10 mouse cellular contexts compared by ENCODE assay signal in genomic region chr4:41715596-41715995, GRCm38 (mm10). TPM values are rescaled to one million over a fixed set of nuclear protein-coding genes. Genes with fewer than 3 reads are reported as not detected.
DNase-seq lines count a peak whose midpoint lies in the region; TF ChIP-seq lines count a peak whose summit lies in the region.
"Had no signal": no experiment of that assay in that cellular context is flagged by ENCODE, and none has a peak within 500 bp of the region (broad histone marks: within the 10 kb centered on the region; RNA-seq: fewer than 3 reads in every experiment).

No protein-coding gene starts in this region.

- no peaks in the 10 kb centered on the region; a peak in 1 of 4 replicates for H3K36me3 ChIP-seq in MEL (ENCODE audit: control insufficient read depth in 1 of 2, insufficient read depth in 2 of 2, low read length in 2 of 2)

- H3K27ac ChIP-seq in cerebellum, adult 2 months (ENCODE audit: insufficient read depth, low read length) = no peak overlapping the region
- H3K27ac ChIP-seq in MEL (ENCODE audit: control insufficient read depth, low read depth, low read length) = no peak overlapping the region

- no peak for TF ChIP-seq EP300 in MEL (IDR thresholded peaks at IDR 0.05; ENCODE audit: low read depth in 1 of 2, low read length in 2 of 2)

- peaks cover 9% of the 10 kb centered on the region; the same call in 1 of the 2 replicates for H3K4me1 ChIP-seq in cerebellum, adult 2 months (ENCODE audit: control insufficient read depth, insufficient read depth, low read length)
- peaks cover 0 to 10% of the 10 kb centered on the region in 2 experiments; a peak in 2 of 4 replicates for H3K4me1 ChIP-seq in MEL (ENCODE audit: control insufficient read depth in 1 of 2, insufficient read depth in 2 of 2, low read length in 2 of 2)

- peak; percentile 54 to 57 for DNase-seq in cerebellum, adult 2 months
- DNase-seq in cerebellum, adult 11-12 months = no peak
- peak; percentile 71 to 84 for DNase-seq in left cerebral cortex, postnatal 14 days (ENCODE audit: low spot score in 2 of 2)
- DNase-seq in left cerebral cortex, postnatal 36 days (ENCODE audit: low spot score in 2 of 2) = no peak
- peak; percentile 71 for DNase-seq in MEL (ENCODE audit: low read depth, low spot score)
- DNase-seq in layer of hippocampus, adult 9-11 months = peak; percentile 55
- no peak for DNase-seq in left cerebral cortex, adult 11 months (ENCODE audit: low spot score)
- no peak for DNase-seq in urinary bladder, postnatal 36 days (ENCODE audit: low spot score in 2 of 2)

- TF ChIP-seq POLR2A in cerebellum, adult 2 months (IDR thresholded peaks at IDR 0.05; ENCODE audit: borderline replicate concordance, insufficient read depth, low read length) = no peak
- TF ChIP-seq POLR2A in MEL (IDR thresholded peaks at IDR 0.05; ENCODE audit: control insufficient read depth in 1 of 2, insufficient read depth in 1 of 2, low read depth in 1 of 2, low read length in 2 of 2, poor library complexity in 1 of 2) = no peak

- 82% methylated on average over 5 of the region's 5 CpGs for WGBS in cerebellum, adult 2 months

- H3K4me3 ChIP-seq in cerebellum, adult 2 months (replicated peaks; ENCODE audit: insufficient read depth, low read depth, low read length) = no peak overlapping the region
- no peak overlapping the region for H3K4me3 ChIP-seq in MEL (ENCODE audit: control insufficient read depth in 1 of 2, insufficient read depth in 1 of 2, low read depth in 2 of 2, low read length in 2 of 2)

- TF ChIP-seq CTCF in cerebellum, adult 2 months (IDR thresholded peaks at IDR 0.05; ENCODE audit: borderline replicate concordance, insufficient read depth, low read depth, low read length) = peak; percentile 51; the same call in 1 of the 2 replicates
- TF ChIP-seq CTCF in MEL (IDR thresholded peaks at IDR 0.05 in 2 of 3, conservative IDR thresholded peaks at IDR 0.05 in 1 of 3; ENCODE audit: control insufficient read depth in 1 of 3, insufficient read depth in 1 of 3, low read depth in 2 of 3, low read length in 3 of 3, poor library complexity in 1 of 3, severe bottlenecking in 1 of 3) = peak; percentile 49 to 67 (median 49)

- peak; percentile 56 for TF ChIP-seq RAD21 in MEL (IDR thresholded peaks at IDR 0.05; ENCODE audit: low read depth, low read length)

- no peak overlapping the region for H3K9ac ChIP-seq in MEL (ENCODE audit: control insufficient read depth, low read depth, low read length, poor library complexity, severe bottlenecking)

- no peaks in the 10 kb centered on the region for H3K9me3 ChIP-seq in MEL (replicated peaks; ENCODE audit: insufficient read depth, low read length)

- H3K79me2 ChIP-seq in MEL (ENCODE audit: control insufficient read depth, insufficient read depth, low read length, poor library complexity) = peaks cover 19% of the 10 kb centered on the region

- intact Hi-C loops in left cerebral cortex, postnatal 14 days (cut with DNase I) = loop anchor here (2.0 kb wide), 1 partner anchor 21 kb away; no protein-coding TSS in a partner anchor
- intact Hi-C loops in left cerebral cortex, postnatal 36 days (cut with DNase I) = no loop called here

- no peaks in the 10 kb centered on the region for H3K27me3 ChIP-seq in cerebellum, adult 2 months (ENCODE audit: control insufficient read depth, insufficient read depth, low read length)
- no peaks in the 10 kb centered on the region for H3K27me3 ChIP-seq in MEL (ENCODE audit: control insufficient read depth in 1 of 2, insufficient read depth in 2 of 2, low read length in 2 of 2)
- H3K27me3 ChIP-seq: Patski had no signal

TF ChIP-seq in MEL, 35 proteins besides CTCF, POLR2A, EP300 and RAD21:
- no peak for TF ChIP-seq POLR2AphosphoS2 (IDR thresholded peaks at IDR 0.05; ENCODE audit: low read length)
- TF ChIP-seq SMC3 (IDR thresholded peaks at IDR 0.05; ENCODE audit: low read depth, low read length) = peak; percentile 58
- TF ChIP-seq SIN3A (IDR thresholded peaks at IDR 0.05; ENCODE audit: low read length) = no peak
- TF ChIP-seq MYC (IDR thresholded peaks at IDR 0.05; ENCODE audit: low read depth, low read length) = 0 out of 2 replicates have a peak, but pooled peaks have one; percentile 22
TF ChIP-seq in MEL: peak in this region for 2.

RNA-seq across cellular contexts. Expression of gene Rpp25l, which starts 2.3 kb away (rescaled TPM):
- 43.3 and 44.7 TPM in 2 replicates for polyA plus RNA-seq in cerebellum, adult 2 months (2012; rRNA removed)
- 10 to 100 TPM; 30.8 to 31.0 TPM for total RNA-seq in left cerebral cortex, postnatal 14 days (2021)
- 10 to 100 TPM; 27.8 to 33.2 TPM for total RNA-seq in left cerebral cortex, postnatal 36 days (2021)
- 50.4 and 63.5 TPM in 2 replicates for total RNA-seq in MEL (2012; rRNA removed)
- 10 to 100 TPM in 1 of 2 experiments, not detected in 1; 52.0 TPM for polyA plus RNA-seq in MEL (2012; ENCODE audit: insufficient read depth in 1 of 2, insufficient read length in 2 of 2, low read depth in 1 of 2, low replicate concordance in 2 of 2, missing spikeins in 1 of 2)

RNA-seq across cellular contexts. Expression of gene Dctn3, which starts 7.4 kb away (rescaled TPM):
- 162 and 167 TPM in 2 replicates for polyA plus RNA-seq in cerebellum, adult 2 months (2012; rRNA removed)
- 100 to 1,000 TPM; 201 to 217 TPM for total RNA-seq in left cerebral cortex, postnatal 14 days (2021)
- 100 to 1,000 TPM; 159 to 187 TPM for total RNA-seq in left cerebral cortex, postnatal 36 days (2021)
- 51.8 and 57.7 TPM in 2 replicates for total RNA-seq in MEL (2012; rRNA removed)
- 10 to 100 TPM in 1 of 2 experiments, not detected in 1; 64.6 TPM for polyA plus RNA-seq in MEL (2012; ENCODE audit: insufficient read depth in 1 of 2, insufficient read length in 2 of 2, low read depth in 1 of 2, low replicate concordance in 2 of 2, missing spikeins in 1 of 2)

RNA-seq across cellular contexts. Expression of gene Arid3c, which starts 15.3 kb away (rescaled TPM):
- polyA plus RNA-seq in cerebellum, adult 2 months (2012; rRNA removed) = 0.16 and 0.18 TPM in 2 replicates
- under 1 TPM; 0.38 to 0.48 TPM for total RNA-seq in left cerebral cortex, postnatal 14 days (2021)
- total RNA-seq in left cerebral cortex, postnatal 36 days (2021) = under 1 TPM in 1 of 2 experiments, not detected in 1; 0.36 TPM
- total RNA-seq in MEL (2012; rRNA removed) = not detected in 2 replicates
- under 1 TPM in 1 of 2 experiments, not detected in 1; 0.13 TPM for polyA plus RNA-seq in MEL (2012; ENCODE audit: insufficient read depth in 1 of 2, insufficient read length in 2 of 2, low read depth in 1 of 2, low replicate concordance in 2 of 2, missing spikeins in 1 of 2)
- polyA plus RNA-seq: limb, embryonic 11.5 days had no signal

RNA-seq across cellular contexts. Expression of gene Il11ra1, which starts 15.8 kb away (rescaled TPM):
- 64.9 and 69.7 TPM in 2 replicates for polyA plus RNA-seq in cerebellum, adult 2 months (2012; rRNA removed)
- 10 to 100 TPM; 28.9 to 32.8 TPM for total RNA-seq in left cerebral cortex, postnatal 14 days (2021)
- 10 to 100 TPM; 35.6 to 39.2 TPM for total RNA-seq in left cerebral cortex, postnatal 36 days (2021)
- 42.9 and 66.7 TPM in 2 replicates for total RNA-seq in MEL (2012; rRNA removed)
- polyA plus RNA-seq in MEL (2012; ENCODE audit: insufficient read depth in 1 of 2, insufficient read length in 2 of 2, low read depth in 1 of 2, low replicate concordance in 2 of 2, missing spikeins in 1 of 2) = 10 to 100 TPM in 1 of 2 experiments, not detected in 1; 44.4 TPM

RNA-seq across cellular contexts. Expression of gene Cntfr, which starts 18.7 kb away (rescaled TPM):
- polyA plus RNA-seq in cerebellum, adult 2 months (2012; rRNA removed) = 101 and 105 TPM in 2 replicates
- 100 to 1,000 TPM in 1 of 2 experiments, 10 to 100 TPM in 1; 98.6 to 102 TPM for total RNA-seq in left cerebral cortex, postnatal 14 days (2021)
- 100 to 1,000 TPM; 106 to 115 TPM for total RNA-seq in left cerebral cortex, postnatal 36 days (2021)
- total RNA-seq in MEL (2012; rRNA removed) = not detected in 2 replicates
- not detected for polyA plus RNA-seq in MEL (2012; ENCODE audit: insufficient read depth in 1 of 2, insufficient read length in 2 of 2, low read depth in 1 of 2, low replicate concordance in 2 of 2, missing spikeins in 1 of 2)

Comparison
In these comparisons a context has a peak if more than half of its experiments do, and no peak if none do; other contexts are left out.
1. DNase-seq: peak in cerebellum, adult 2 months (2 of 2), left cerebral cortex, postnatal 14 days (2 of 2), MEL (single experiment) and layer of hippocampus, adult 9-11 months (single experiment); none in cerebellum, adult 11-12 months (single experiment), left cerebral cortex, postnatal 36 days (0 of 2), left cerebral cortex, adult 11 months (single experiment) and urinary bladder, postnatal 36 days (0 of 2).